Mouse (Mus musculus) C2C12 (cell line): ENCODE data around the gene Mrgprf.

ENCODE experiments used
- CEBPB ChIP-seq: IDR thresholded peaks from one replicate; pipeline ENCODE4 v1.6.1; 2011; ENCODE audit warnings: low read depth, mild to moderate bottlenecking, control low read depth, moderate library complexity
- CTCF ChIP-seq: IDR thresholded peaks from one replicate; pipeline ENCODE4 v1.5.1; 2011; ENCODE audit not compliant: control insufficient read depth, insufficient read depth, insufficient read length
- MAX ChIP-seq: IDR thresholded peaks from one replicate; pipeline ENCODE4 v1.6.1; 2011; ENCODE audit warnings: mild to moderate bottlenecking, control low read depth
- MYOD1 ChIP-seq: IDR thresholded peaks from one replicate; pipeline ENCODE4 v1.6.1; 2011; ENCODE audit warnings: low read depth; ENCODE audit not compliant: control insufficient read depth, insufficient read length
- MYOG ChIP-seq: IDR thresholded peaks from one replicate; pipeline ENCODE4 v1.6.1; 2011; ENCODE audit not compliant: control insufficient read depth, insufficient read length; ENCODE audit errors: extremely low read depth
- USF1 ChIP-seq: IDR thresholded peaks from one replicate; pipeline ENCODE4 v1.6.1; 2011; ENCODE audit warnings: low read depth, mild to moderate bottlenecking, control low read depth, moderate library complexity

GRCm38 (mm10) chr7:145301341-145302005, 845 bp downstream of the Mrgprf start:
- no peak for TF ChIP-seq CTCF
- TF ChIP-seq USF1: no peak
- TF ChIP-seq MYOG: no peak
- no peak for TF ChIP-seq MAX
- no peak for TF ChIP-seq CEBPB
- TF ChIP-seq MYOD1: no peak
